Mouse (Mus musculus): ENCODE results near the gene 0610010K14Rik.

0610010K14Rik gene

DNA sequence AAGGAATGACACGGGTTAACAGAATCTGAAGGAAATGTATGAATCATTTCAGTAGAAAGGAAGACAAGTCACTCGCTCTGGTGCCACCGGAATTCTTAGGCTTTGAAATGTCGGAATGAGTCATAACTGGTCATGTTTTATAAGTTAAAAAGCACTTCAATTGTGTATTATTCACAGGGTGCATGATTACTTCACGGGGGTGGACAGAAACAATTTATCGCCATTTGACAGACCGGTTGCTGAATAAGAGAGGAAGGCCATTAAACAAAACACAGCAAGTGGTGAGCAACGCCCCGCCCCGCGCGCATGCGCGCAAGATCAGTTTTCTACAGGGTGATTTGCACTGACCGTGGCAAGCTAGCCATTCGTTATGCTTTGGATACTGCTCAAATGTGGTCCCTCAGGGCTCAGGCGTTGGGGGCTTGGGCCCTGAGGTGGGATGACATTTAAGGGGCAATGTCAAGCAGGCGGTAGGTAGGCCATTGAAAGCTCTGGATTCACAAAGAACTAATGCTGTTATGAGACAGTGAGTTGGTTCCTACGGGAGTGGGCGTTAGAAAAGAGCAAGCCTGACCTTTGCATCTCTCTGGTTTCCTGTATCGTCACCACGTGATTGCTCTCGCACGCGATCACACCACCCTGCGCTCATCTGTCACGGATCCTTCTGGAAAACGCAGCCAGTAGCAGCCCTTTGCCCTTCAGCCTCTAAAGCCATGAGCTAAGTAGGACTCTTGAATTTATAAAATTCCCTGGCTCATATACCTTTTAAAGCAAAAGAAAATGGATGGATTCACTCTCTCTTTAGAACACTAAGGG is 48.2 kb downstream of the 0610010K14Rik start:
- intact Hi-C loops (cut with DNase I), result no loop called here

Small RNAs within 50 kb of the gene (microRNA-seq; reads per million reads assigned to microRNA genes)
- gene Mir195a (1,311 to 1,661 reads per million in 2 experiments), gene Mir497 (0 reads per million in 2 experiments), gene Mir497b (0 reads per million in 2 experiments)

Data from adrenal gland (tissue).